Mouse (Mus musculus) lung, postnatal 0 days (tissue): Measurements from ENCODE around the gene Pard3. TPM values are rescaled to one million over a fixed set of nuclear protein-coding genes. Genes with fewer than 3 reads are reported as not detected.

ENCODE experiments used
- ATAC-seq: fragments of 200-750 bp; cut with Nextera tagmentation; 2 replicates; pipeline ENCODE4 v1.8.0; 2017; ENCODE audit warnings: moderate library complexity
- DNase-seq: peaks from one replicate; pipeline ENCODE4 v3.0.0-alpha.2; 2016; ENCODE audit warnings: low spot score
- H3K27ac ChIP-seq: fragments of 300-500 bp; sonication (generic); 2 replicates; pipeline ENCODE4 v1.5.1; 2014; ENCODE audit warnings: antibody characterized with exemption, mild to moderate bottlenecking, low read length, mixed read lengths
- H3K27me3 ChIP-seq: fragments of 300-500 bp; sonication (generic); replicated peaks from 2 replicates; pipeline ENCODE4 v1.6.1; 2014; ENCODE audit warnings: low read length, mixed read lengths; ENCODE audit not compliant: insufficient read depth
- H3K36me3 ChIP-seq: fragments of 300-500 bp; sonication (generic); 2 replicates; pipeline ENCODE4 v1.6.1; 2014; ENCODE audit warnings: low read length, mixed read lengths; ENCODE audit not compliant: insufficient read depth
- H3K4me1 ChIP-seq: fragments of 300-500 bp; sonication (generic); 2 replicates; pipeline ENCODE4 v1.6.1; 2014; ENCODE audit warnings: antibody characterized with exemption, low read depth, low read length, mixed read lengths; ENCODE audit not compliant: insufficient read depth
- H3K4me2 ChIP-seq: fragments of 300-500 bp; sonication (generic); replicated peaks from 2 replicates; pipeline ENCODE4 v1.6.1; 2014; ENCODE audit warnings: low read depth, mild to moderate bottlenecking, low read length, moderate library complexity, mixed read lengths
- H3K4me3 ChIP-seq: fragments of 300-500 bp; sonication (generic); 2 replicates; pipeline ENCODE4 v1.5.1; 2014; ENCODE audit warnings: low read depth, low read length
- H3K9ac ChIP-seq: fragments of 300-500 bp; sonication (generic); replicated peaks from 2 replicates; pipeline ENCODE4 v1.6.1; 2014; ENCODE audit warnings: low read depth, mild to moderate bottlenecking
- H3K9me3 ChIP-seq: fragments of 300-500 bp; sonication (generic); 2 replicates; pipeline ENCODE4 v1.6.1; 2016; ENCODE audit warnings: low read length, mixed read lengths
- CTCF ChIP-seq: IDR thresholded peaks from 2 replicates; pipeline ENCODE4 v1.5.1; 2016; ENCODE audit warnings: antibody characterized with exemption, mild to moderate bottlenecking
- EP300 ChIP-seq: IDR thresholded peaks from 2 replicates; pipeline ENCODE4 v1.6.1; 2016; ENCODE audit warnings: antibody characterized with exemption, mild to moderate bottlenecking, control low read depth
- WGBS: fragments of 180-500 bp; shearing (Covaris S2); extraction: QIAGEN DNeasy Blood & Tissue Kit; methylation state at CpG from one replicate; pipeline ENCODE4 v1.1.7; 2014; 5-methylcytosine and 5-hydroxymethylcytosine counted together
- polyA plus RNA-seq: library from polyadenylated mRNA; unstranded; fragments of >200 nt; fragmentation: Nextera tagmentation; extraction: Ambion mirVana; gene quantifications from 2 replicates; pipeline ENCODE4 v1.2.1, GENCODE M21; 2015

The Pard3 gene
- polyA plus RNA-seq, 1 experiment from 2014 or later: 13.2 TPM

DNA sequence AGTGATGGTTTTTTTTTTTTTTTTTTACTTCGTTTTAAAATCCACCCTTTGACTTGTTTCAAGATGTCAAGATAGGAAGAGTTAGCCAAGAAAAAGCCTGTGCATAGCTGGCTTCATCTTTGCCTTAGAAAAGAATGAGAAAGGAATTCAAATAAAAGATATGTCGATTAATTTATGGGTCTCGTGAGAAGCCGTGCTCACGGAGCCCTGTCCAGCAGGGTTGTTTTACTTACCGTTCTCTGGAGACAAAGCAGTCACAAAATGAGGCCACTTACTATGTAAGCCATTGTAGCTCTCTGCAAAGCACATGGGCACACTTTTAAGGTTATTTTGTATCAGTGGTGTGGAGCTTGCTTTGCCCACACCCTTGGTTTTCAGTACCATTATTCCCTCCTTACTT, 128.1 kb downstream of the Pard3 start:
- Histone ChIP-seq H3K4me2 (no peak overlapping the region), H3K4me1 (no peaks in the 10 kb centered on the region), H3K36me3 (no peaks in the 10 kb centered on the region), H3K4me3 (no peak overlapping the region), H3K27me3 (no peaks in the 10 kb centered on the region), H3K9me3 (no peaks in the 10 kb centered on the region), H3K9ac (no peak overlapping the region), H3K27ac (no peak overlapping the region)
- 54% methylated on average over 6 of the region's 6 CpGs for WGBS
- ATAC-seq (no peak), DNase-seq (no peak)
- TF ChIP-seq EP300: no peak
- TF ChIP-seq CTCF: no peak

DNA sequence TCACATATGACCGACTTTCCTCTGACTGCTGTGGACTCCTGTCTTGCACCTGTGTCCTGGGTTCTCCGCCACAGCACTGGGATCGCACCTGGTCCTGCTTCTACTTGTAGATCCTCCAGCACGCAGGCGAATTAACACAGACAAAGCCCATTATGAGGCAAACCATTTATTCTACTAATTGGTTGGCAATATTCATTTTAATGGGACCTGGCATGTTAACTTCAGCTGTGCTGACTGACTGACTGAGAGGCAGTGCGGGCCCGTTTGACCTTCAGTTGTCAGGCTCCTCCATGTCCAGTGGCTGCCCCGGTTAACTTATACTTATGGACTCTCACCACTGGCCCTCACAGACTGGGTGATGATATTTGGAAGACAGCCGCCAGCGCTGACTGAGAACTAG, 128.6 kb downstream of the Pard3 start:
- TF ChIP-seq EP300: no peak
- DNase-seq (no peak), ATAC-seq (no peak)
- H3K9ac ChIP-seq: no peak overlapping the region
- H3K27ac ChIP-seq: no peak overlapping the region
- no peaks in the 10 kb centered on the region for H3K36me3 ChIP-seq
- no peak overlapping the region for H3K4me2 ChIP-seq
- no peaks in the 10 kb centered on the region for H3K4me1 ChIP-seq
- H3K4me3 ChIP-seq: no peak overlapping the region
- no peaks in the 10 kb centered on the region for H3K9me3 ChIP-seq
- 88% methylated on average over 10 of the region's 10 CpGs for WGBS
- no peaks in the 10 kb centered on the region for H3K27me3 ChIP-seq

DNA sequence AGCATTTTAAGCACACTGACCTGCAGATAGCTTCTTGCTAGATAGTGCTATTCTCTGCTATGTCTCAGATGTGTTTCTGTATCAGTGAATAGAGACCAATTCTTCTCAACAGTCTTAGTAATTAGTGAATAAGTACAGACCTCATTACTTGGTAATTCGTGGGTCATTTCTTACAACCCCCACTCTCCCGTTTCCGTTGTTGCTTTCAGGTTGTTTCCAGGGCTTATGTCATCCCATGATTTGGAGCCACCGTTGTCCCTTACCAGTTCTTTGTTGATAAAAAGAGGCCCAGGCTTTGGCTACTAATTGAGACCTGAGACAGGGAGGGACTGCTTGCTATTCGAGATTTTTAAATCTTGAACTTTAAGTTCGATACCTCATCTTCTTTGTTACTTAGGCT, 129.7 kb downstream of the Pard3 start:
- no peak overlapping the region for H3K9ac ChIP-seq
- H3K4me2 ChIP-seq: no peak overlapping the region
- DNase-seq (no peak), ATAC-seq (no peak)
- no peak overlapping the region for H3K27ac ChIP-seq
- no peaks in the 10 kb centered on the region for H3K4me1 ChIP-seq
- H3K36me3 ChIP-seq: no peaks in the 10 kb centered on the region
- 78% methylated on average over 6 of the region's 6 CpGs for WGBS
- H3K9me3 ChIP-seq: no peaks in the 10 kb centered on the region
- H3K4me3 ChIP-seq: no peak overlapping the region
- no peak for TF ChIP-seq CTCF
- no peak for TF ChIP-seq EP300
- H3K27me3 ChIP-seq: no peaks in the 10 kb centered on the region

DNA sequence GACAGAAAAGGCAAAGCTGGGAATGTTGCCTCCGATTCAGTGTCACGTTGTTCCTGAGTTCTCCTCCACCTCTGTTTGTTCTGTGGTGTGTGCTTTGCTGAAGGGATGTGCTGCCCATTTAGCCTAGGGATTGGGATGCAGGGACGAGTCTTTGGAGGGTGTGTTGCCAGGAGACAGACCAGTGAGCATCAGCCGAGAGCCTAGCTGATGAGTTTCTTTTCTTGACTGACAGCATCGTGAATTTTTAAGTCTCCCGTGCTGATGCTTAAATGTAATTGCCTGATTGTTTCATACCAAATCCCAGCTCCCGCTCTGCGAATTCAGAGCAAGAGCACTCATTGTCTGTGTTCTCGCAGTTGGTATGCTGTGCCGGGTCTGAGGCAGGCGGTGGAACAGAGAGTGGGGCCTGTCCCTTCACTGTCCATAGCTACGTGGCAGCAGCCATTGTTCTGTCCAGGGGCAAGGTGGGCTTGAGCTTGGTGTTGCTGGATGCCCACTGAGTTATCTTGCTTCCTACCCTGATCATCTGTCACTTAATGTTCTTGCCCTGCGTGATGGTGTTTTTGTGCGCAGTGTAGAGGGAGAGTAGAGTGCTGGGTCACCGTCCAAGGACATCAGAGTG, 131.2 kb downstream of the Pard3 start:
- Histone ChIP-seq H3K4me3 (no peak overlapping the region), H3K4me2 (no peak overlapping the region), H3K36me3 (no peaks in the 10 kb centered on the region), H3K4me1 (no peaks in the 10 kb centered on the region), H3K27ac (no peak overlapping the region), H3K9me3 (no peaks in the 10 kb centered on the region), H3K27me3 (no peaks in the 10 kb centered on the region), H3K9ac (no peak overlapping the region)
- TF ChIP-seq EP300 (no peak), CTCF (no peak)
- DNase-seq (no peak), ATAC-seq (no peak)
- WGBS: 78% methylated on average over 15 of the region's 15 CpGs

DNA sequence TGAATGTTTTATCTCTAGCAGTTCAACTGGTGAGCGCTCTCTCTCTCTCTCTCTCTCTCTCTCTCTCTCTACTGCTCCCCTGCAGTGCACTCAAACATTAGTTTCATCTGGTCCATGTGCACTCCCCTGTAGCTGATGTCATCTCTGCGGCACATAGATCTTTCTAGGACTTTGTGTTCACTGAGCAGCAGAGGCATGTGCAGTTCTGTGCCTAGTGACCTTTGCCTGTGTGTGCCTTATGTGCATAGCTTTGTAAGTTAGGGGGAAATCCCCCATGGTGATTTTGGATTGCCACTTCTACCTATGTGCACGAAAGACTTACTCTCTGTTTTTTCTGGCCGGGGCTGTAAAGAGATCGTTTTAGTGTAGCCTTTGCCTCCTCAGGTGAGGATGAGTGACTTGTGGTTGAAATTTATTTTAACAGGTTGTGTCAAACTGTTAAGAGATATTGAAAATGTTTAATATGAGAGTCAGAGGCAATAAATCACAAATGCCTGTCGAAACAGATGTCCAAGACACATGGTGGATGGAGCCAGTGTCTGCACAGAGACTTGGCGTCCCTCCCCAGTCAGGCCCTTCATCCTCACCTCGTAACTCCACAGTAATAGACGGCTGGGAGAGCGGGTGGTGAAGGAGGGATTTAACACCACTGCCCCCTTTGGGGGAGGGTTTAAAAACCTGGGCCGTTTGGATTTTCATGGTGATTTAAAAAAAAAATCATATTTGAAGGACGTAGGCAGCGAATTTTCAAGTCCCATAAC, 133.0 kb downstream of the Pard3 start:
- no peaks in the 10 kb centered on the region for H3K9me3 ChIP-seq
- no peak overlapping the region for H3K27ac ChIP-seq
- no peaks in the 10 kb centered on the region for H3K27me3 ChIP-seq
- WGBS: 58% methylated on average over 13 of the region's 13 CpGs
- H3K4me3 ChIP-seq: no peak overlapping the region
- no peak for DNase-seq
- H3K4me1 ChIP-seq: no peaks in the 10 kb centered on the region
- H3K36me3 ChIP-seq: no peaks in the 10 kb centered on the region
- H3K4me2 ChIP-seq: no peak overlapping the region
- H3K9ac ChIP-seq: no peak overlapping the region
- ATAC-seq: no peak
- TF ChIP-seq EP300 (no peak), CTCF (no peak)

DNA sequence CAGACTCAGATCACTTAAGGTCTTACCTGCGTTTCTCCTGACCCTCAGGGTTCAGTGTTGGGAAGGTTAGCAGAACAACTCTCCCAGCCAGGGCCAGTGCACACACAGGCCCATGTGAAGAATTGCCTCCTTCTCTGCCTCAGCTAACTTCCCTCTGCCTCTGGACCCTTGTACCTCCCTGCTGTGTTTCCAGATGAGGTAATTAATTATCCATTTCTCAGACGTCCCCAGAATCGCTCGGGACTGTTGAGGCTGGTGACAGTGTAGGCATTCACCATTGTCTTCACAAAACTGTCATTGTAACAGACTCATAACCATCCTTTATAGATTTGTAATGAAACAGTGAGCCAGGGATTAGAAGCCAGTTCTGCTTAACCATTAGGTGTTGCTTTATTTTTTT, 143.8 kb downstream of the Pard3 start:
- ATAC-seq (no peak), DNase-seq (no peak)
- no peak overlapping the region for H3K27ac ChIP-seq
- H3K4me3 ChIP-seq: no peak overlapping the region
- H3K9ac ChIP-seq: no peak overlapping the region
- no peaks in the 10 kb centered on the region for H3K36me3 ChIP-seq
- H3K4me2 ChIP-seq: no peak overlapping the region
- 44% methylated on average over 4 of the region's 4 CpGs for WGBS
- no peaks in the 10 kb centered on the region for H3K27me3 ChIP-seq
- H3K9me3 ChIP-seq: no peaks in the 10 kb centered on the region
- no peak for TF ChIP-seq EP300
- no peak for TF ChIP-seq CTCF
- H3K4me1 ChIP-seq: no peaks in the 10 kb centered on the region
